Mouse (Mus musculus) liver, postnatal 0 days (tissue): ENCODE data around the gene Fam126a. TPM values are rescaled to one million over a fixed set of nuclear protein-coding genes. Genes with fewer than 3 reads are reported as not detected.
A peak's percentile ranks its signal among the peaks of the same experiment; 100 is the strongest.

Source experiments
- ATAC-seq: fragments of 200-750 bp; cut with Nextera tagmentation; 2 replicates; pipeline ENCODE4 v1.8.0; 2017; ENCODE audit warnings: mild to moderate bottlenecking, moderate library complexity
- DNase-seq: peaks from one replicate; pipeline ENCODE4 v3.0.0-alpha.2; 2016
- H3K27ac ChIP-seq: fragments of 300-500 bp; sonication (generic); 2 replicates; pipeline ENCODE4 v1.5.1; 2014; ENCODE audit warnings: antibody characterized with exemption, moderate library complexity, mild to moderate bottlenecking, low read depth
- H3K27me3 ChIP-seq: fragments of 300-500 bp; sonication (generic); 2 replicates; pipeline ENCODE4 v1.6.1; 2014; ENCODE audit warnings: low read length, control low read depth, mixed read lengths; ENCODE audit not compliant: insufficient read depth
- H3K36me3 ChIP-seq: fragments of 300-500 bp; sonication (generic); replicated peaks from 2 replicates; pipeline ENCODE4 v1.6.1; 2014; ENCODE audit warnings: mild to moderate bottlenecking, control low read depth, low read length, moderate library complexity, mixed read lengths; ENCODE audit not compliant: insufficient read depth
- H3K4me1 ChIP-seq: fragments of 300-500 bp; sonication (generic); 2 replicates; pipeline ENCODE4 v1.6.1; 2014; ENCODE audit warnings: antibody characterized with exemption, mild to moderate bottlenecking, control low read depth; ENCODE audit not compliant: insufficient read depth
- H3K4me2 ChIP-seq: fragments of 300-500 bp; sonication (generic); 2 replicates; pipeline ENCODE4 v1.6.1; 2014; ENCODE audit warnings: low read depth, mild to moderate bottlenecking, low read length, moderate library complexity, mixed read lengths
- H3K4me3 ChIP-seq: fragments of 300-500 bp; sonication (generic); 2 replicates; pipeline ENCODE4 v1.5.1; 2014; ENCODE audit warnings: low read depth, low read length
- H3K9ac ChIP-seq: fragments of 300-500 bp; sonication (generic); replicated peaks from 2 replicates; pipeline ENCODE4 v1.6.1; 2014; ENCODE audit warnings: mild to moderate bottlenecking, moderate library complexity
- H3K9me3 ChIP-seq: fragments of 300-500 bp; sonication (generic); 2 replicates; pipeline ENCODE4 v1.6.1; 2016; ENCODE audit warnings: mild to moderate bottlenecking, control low read depth, low read length, mixed read lengths
- CTCF ChIP-seq: sonication (generic); IDR thresholded peaks from 2 replicates; pipeline ENCODE4 v1.5.1; 2016; ENCODE audit warnings: antibody characterized with exemption, low read depth
- EP300 ChIP-seq: IDR thresholded peaks from 2 replicates; pipeline ENCODE4 v1.6.1; 2016; ENCODE audit warnings: antibody characterized with exemption, low read depth, mild to moderate bottlenecking
- WGBS: fragments of 180-500 bp; shearing (Covaris S2); extraction: QIAGEN DNeasy Blood & Tissue Kit; methylation state at CpG from one replicate; pipeline ENCODE4 v1.1.7; 2014; ENCODE audit not compliant: insufficient replicate concordance; 5-methylcytosine and 5-hydroxymethylcytosine counted together
- polyA plus RNA-seq: library from polyadenylated mRNA; unstranded; fragments of >200 nt; fragmentation: Nextera tagmentation; extraction: Ambion mirVana; gene quantifications from 2 replicates; pipeline ENCODE4 v1.2.1, GENCODE M21; 2015

The Fam126a gene
- polyA plus RNA-seq, 1 experiment from 2014 or later = 33.4 TPM

DNA sequence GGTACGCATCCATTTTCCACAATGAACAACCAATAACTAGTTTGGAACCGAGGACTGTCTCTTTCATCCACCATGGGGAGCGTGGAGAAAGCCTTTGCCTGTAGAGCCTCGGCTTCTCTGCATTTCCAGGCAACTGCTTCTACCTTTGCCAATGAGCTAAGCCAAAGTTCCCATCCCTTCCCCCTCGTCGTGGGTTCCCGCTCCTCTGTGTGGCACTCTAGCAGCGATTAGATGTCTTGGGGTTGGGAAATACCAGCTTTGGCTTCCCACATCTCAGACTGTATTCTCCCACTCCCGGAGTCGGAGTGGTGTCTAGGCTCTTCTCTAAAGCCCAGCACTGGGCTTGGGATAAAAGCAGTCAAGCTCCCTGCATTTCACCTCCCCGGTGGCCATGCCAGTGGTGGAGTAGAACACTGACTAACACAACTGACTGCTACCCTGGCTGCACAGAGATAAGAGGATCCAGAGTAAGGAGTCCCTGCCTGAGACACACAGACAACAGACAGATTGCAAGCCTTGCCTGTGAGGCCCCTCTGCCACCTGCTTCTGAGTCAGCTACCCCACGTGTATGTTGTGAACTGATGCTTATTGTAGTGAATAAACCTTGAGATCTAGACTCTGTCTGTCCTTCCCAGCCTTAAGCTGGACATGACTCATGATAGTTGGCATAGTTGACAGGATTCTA is 106.9 kb downstream of the Fam126a start:
- Histone ChIP-seq H3K27me3 (no peaks in the 10 kb centered on the region), H3K4me2 (peak overlapping the region; percentile 44), H3K9ac (peak overlapping the region; percentile 71), H3K4me1 (peaks cover 20% of the 10 kb centered on the region), H3K4me3 (no peak overlapping the region), H3K9me3 (no peaks in the 10 kb centered on the region), H3K27ac (peak overlapping the region; percentile 99), H3K36me3 (no peaks in the 10 kb centered on the region)
- DNase-seq (peak; percentile 69), ATAC-seq (peak; percentile 83)
- WGBS = 56% methylated on average over 12 of the region's 12 CpGs
- TF ChIP-seq EP300 (peak; percentile 98), CTCF (no peak)

DNA sequence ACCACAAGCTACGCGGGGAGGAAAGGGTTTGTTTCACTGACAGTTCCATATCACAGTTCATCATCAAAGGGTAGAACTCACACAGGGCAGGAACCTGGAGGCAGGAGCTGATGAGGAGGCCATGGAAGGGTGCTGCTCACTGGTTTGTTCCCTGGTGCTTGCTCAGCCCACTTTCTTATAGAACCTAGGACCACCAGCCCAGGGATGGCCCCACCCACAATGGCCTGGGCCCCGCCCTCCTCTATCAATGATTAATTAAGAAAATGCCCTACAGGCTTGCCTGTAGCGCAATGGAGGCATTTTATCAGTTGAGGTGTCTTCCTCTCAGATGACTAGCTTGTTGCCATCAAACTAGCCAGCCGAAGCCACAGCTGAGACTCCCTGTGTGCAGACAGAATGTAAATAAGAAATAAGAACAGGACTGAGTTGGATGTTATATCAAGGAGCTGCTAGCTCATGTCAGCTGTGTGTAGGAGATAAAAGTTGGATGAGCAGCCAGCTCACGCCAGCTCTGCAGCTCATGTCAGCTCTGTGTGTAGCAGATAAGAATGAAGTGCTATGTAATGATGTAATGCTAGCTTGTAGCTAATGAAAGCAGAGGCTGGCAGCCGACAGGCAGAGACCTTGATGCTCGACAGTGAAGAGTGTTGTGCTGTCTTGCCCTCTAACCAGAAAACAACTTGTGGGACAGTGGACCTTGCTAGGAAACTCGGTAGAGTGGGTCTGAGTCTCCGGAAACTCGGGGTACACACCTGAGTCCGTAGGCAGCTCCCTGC is 107.8 kb downstream of the Fam126a start:
- peak overlapping the region; percentile 71 for H3K9ac ChIP-seq
- DNase-seq (peak; percentile 71), ATAC-seq (peak; percentile 91)
- TF ChIP-seq EP300 (peak; percentile 100), CTCF (no peak)
- 48% methylated on average over 12 of the region's 12 CpGs for WGBS
- H3K27me3 ChIP-seq = no peaks in the 10 kb centered on the region
- H3K27ac ChIP-seq = peak overlapping the region; percentile 99
- peaks cover 21% of the 10 kb centered on the region for H3K4me1 ChIP-seq
- H3K9me3 ChIP-seq = no peaks in the 10 kb centered on the region
- H3K4me2 ChIP-seq = peak overlapping the region; percentile 44
- H3K36me3 ChIP-seq = no peaks in the 10 kb centered on the region
- peak overlapping the region; percentile 38 for H3K4me3 ChIP-seq

DNA sequence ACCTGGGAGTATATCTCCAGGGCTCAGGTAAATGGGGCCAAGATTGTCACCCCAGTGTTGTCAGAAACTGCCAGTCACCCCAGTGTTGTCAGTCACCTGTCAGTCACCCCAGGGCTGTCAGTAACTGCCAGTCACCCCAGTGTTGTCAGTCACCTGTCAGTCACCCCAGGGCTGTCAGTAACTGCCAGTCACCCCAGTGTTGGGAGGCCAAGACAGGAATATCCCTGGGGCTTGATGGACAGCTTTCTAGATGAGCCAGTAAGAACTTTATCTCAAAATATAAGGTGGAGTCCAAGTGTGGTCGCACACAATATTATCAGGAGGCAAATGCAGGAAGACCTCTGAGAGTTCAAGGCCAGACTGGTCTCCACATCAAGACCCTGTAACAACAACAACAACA is 109.2 kb downstream of the Fam126a start:
- ATAC-seq = no peak

DNA sequence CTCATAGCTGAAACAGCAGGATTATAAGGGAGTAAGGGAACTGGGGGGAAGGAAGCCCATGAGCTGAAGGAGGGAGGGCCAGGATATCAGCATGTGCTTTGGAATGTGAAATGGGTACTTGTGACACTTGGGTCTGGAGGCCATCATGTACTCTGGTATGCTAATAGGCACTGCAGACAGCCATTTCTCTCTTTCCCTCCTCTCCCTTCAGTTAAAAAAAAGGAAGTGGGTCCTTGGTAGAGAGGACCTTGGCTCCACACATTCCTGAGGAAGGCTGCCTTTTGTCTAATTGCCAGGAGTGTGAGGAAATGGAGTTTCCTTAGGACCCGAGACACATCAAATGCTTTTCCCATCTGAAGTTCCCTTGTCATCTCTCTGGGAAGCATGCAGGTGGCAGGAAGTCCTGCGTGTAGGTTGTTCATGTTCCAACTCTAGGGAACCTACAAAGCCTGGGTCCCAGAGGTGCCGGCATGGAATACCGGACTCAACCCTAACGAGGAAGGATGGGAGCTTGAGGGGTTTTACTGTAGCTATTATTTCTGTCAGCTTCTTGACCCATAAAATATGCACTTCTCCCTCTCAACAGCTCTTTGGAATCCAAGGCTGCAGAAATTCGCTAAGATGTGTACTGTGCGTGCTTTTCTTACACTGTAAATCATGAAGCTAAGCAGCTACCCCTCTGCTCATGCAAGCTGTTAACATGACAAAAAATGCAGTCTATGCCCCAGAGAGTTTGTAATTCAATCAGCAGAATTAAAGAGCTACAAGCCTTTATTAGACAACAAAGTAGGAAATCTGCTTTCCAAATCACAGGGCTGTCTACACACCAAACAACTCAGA is 110.4 kb downstream of the Fam126a start:
- no peaks in the 10 kb centered on the region for H3K36me3 ChIP-seq
- no peak for DNase-seq
- no peak overlapping the region for H3K9ac ChIP-seq
- peak overlapping the region; percentile 34 for H3K4me2 ChIP-seq
- ATAC-seq = no peak
- no peaks in the 10 kb centered on the region for H3K27me3 ChIP-seq
- H3K27ac ChIP-seq = no peak overlapping the region
- no peak overlapping the region for H3K4me3 ChIP-seq
- WGBS = 69% methylated on average over 7 of the region's 7 CpGs
- no peaks in the 10 kb centered on the region for H3K9me3 ChIP-seq
- TF ChIP-seq EP300 (no peak), CTCF (no peak)
- peaks cover 27% of the 10 kb centered on the region for H3K4me1 ChIP-seq

More for the DNA sequence above, 109.2 kb downstream of the Fam126a start:
- 0 out of 2 replicates have a peak overlapping the region, but pooled peaks have one; percentile 42 for H3K9ac ChIP-seq
- peaks cover 27% of the 10 kb centered on the region for H3K4me1 ChIP-seq
- TF ChIP-seq EP300 = no peak
- TF ChIP-seq CTCF = no peak
- 76% methylated on average over 1 of the region's 1 CpGs for WGBS
- H3K9me3 ChIP-seq = no peaks in the 10 kb centered on the region
- peak overlapping the region; percentile 99 for H3K27ac ChIP-seq
- H3K4me2 ChIP-seq = peak overlapping the region; percentile 53
- H3K36me3 ChIP-seq = no peaks in the 10 kb centered on the region
- H3K4me3 ChIP-seq = peak overlapping the region; percentile 38
- no peaks in the 10 kb centered on the region for H3K27me3 ChIP-seq
- DNase-seq = no peak

DNA sequence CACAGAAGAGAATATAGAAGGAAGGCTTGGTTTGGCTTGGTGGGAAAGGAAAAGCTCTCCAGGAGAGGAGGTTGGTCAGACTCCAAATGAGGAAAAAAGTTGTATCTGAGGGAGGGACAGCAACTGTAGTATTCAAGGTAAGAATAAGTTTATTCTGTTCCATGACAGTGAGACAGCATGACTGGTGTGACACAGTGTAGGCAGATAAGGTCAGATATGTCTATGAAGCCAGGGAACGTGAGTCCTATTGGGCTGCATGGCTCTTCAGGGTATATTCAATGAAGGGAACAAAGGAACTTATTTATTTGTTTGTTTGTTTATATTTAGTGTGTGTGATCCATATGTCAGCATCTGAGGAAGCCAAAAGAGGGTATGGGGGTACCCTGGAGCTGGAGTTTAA is 113.2 kb downstream of the Fam126a start:
- Histone ChIP-seq H3K36me3 (no peaks in the 10 kb centered on the region), H3K4me2 (no peak overlapping the region), H3K9ac (no peak overlapping the region), H3K4me3 (no peak overlapping the region), H3K27ac (no peak overlapping the region), H3K27me3 (no peaks in the 10 kb centered on the region), H3K4me1 (peaks cover 14% of the 10 kb centered on the region), H3K9me3 (no peaks in the 10 kb centered on the region)
- 58% methylated on average over 1 of the region's 1 CpGs for WGBS
- TF ChIP-seq EP300 (no peak), CTCF (no peak)
- DNase-seq = no peak
- ATAC-seq = no peak
